Mouse (Mus musculus): ENCODE data around the gene Tmco2. TPM values are rescaled to one million over a fixed set of nuclear protein-coding genes. Genes with fewer than 3 reads are reported as not detected.

Gene Tmco2
- polyA plus RNA-seq (2012; ENCODE audit: low replicate concordance) = not detected in 2 replicates

DNA sequence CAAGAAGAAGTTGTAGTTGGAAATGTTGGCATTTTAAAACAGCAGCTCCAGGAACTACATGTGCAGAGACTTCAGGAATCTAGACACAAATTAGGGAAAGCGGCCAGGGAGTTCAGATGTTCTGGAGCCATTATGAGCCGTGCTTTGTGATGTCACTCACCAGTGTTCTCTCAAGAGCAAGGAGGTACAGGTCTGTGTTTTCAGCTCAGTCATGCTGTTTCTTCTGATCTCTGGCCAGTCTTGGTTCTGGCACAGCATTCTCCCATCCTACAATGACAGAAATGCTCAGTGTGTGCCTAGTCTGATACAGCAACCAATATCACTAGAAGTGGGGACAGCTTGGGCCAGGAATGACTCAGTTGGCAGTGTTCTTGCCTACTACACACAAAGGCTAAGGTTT lies at the start of gene Tmco2:
Gene Tmco2, minus strand, starts transcription at position 101 of the 400 bp plus-strand sequence.

DNA sequence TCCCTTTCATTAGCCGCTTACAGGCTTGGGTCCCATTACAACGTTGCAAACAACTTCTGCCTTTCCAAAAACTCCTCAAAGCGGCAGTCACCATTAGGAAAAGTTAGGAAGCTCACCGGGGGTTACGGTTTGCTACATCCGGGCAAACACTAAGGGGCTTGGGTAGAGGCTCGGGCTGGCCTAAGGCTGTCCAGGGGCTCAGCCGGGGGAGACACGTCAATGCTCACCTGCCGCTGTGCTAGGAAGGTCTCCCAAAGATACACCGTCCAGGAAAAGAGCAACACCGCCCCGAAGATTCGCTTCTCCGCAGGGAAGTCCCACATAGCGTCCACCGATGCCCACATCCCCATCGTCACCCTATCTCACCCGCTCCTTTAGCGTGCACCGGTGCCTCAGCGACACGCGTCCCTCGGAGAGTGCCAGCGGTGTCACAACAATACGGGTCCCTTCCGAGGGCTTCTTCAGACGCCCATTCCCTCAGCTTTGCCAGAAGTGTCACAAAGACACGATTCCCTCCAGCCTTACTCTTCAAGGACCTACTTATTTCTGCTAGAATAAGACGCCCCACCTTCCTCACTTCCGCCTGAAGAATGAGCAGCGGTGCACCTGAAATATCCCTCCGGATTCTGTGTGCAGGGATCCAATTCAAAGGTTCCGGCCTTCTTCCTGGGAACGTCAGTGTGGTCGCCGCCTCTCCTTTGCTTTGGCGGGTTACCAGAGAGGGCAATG lies 11.2 kb downstream of the Tmco2 start, which contains the start of gene Zmpste24:
Gene Zmpste24, minus strand, starts transcription at position 592 of the 729 bp plus-strand sequence.

Other genes starting within 250 kb of the Tmco2 start
- 8.3 TPM in 2 replicates for gene Exo5, start 184.2 kb downstream of the Tmco2 start, polyA plus RNA-seq (2012; ENCODE audit: low replicate concordance)
- 4.7 and 14.5 TPM in 2 replicates for gene Zfp69, start 157.5 kb downstream of the Tmco2 start, polyA plus RNA-seq (2012; ENCODE audit: low replicate concordance)
- 65.4 and 90.4 TPM in 2 replicates for gene Smap2, start 92.0 kb downstream of the Tmco2 start, polyA plus RNA-seq (2012; ENCODE audit: low replicate concordance)
- 0.17 and 0.93 TPM in 2 replicates for gene Col9a2, start 69.8 kb downstream of the Tmco2 start, polyA plus RNA-seq (2012; ENCODE audit: low replicate concordance)
- 2.7 and 5.7 TPM in 2 replicates for gene Zmpste24, start 11.0 kb downstream of the Tmco2 start, polyA plus RNA-seq (2012; ENCODE audit: low replicate concordance)
- gene Rlf, start 105.9 kb upstream of the Tmco2 start, polyA plus RNA-seq (2012; ENCODE audit: low replicate concordance) = 4.1 and 5.8 TPM in 2 replicates
- not detected in 2 replicates for gene Gm12888, start 215.7 kb upstream of the Tmco2 start, polyA plus RNA-seq (2012; ENCODE audit: low replicate concordance)